Mouse (Mus musculus) embryo, embryonic 11.5 days (tissue): ENCODE data around the gene Peak1.
"Not testable (repeated sequence)": the region's sequence is repeated elsewhere in the genome, so short reads cannot be mapped to it uniquely, and the experiment has no call there.

Source experiments
- DNase-seq: peaks from one replicate; pipeline ENCODE4 v3.0.0-alpha.2; 2012; ENCODE audit warnings: low read depth, low spot score

Gene Peak1

DNA sequence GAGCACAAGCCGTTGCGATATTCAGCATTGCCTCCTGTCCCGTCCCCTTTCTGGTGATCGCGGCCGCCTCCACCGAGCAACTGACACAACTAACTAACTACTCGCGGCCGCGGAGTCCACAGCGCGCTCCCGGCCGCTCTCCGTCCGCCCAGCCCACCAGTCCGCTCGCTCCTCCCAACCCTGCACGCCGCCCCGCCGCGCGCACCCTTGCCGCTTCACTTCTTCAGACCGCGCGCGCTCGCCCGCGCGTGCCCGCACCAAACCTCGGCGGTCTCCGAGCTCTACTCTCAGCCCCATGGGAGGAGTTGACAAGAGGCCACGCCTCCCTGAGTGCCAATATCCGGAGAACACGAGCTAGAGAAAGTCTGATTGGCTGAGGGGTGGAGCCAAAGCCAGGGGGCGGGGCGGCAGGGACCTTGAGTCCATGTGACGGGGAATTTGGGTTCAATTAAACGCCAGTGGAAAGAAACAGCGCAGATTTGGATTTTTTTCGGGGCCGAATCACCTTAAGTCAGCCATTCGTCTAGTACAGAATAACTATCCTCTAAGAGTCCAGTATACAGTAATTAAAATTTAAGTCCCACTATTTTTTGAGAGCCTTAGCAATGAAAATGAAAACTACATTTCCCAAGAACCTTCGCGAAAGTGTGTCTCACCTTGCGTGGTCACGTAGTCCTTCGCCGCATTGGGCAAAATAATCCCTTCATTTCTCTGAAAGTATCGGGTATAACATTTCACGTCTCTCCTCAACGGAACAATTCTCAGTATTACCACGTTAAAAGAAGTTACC lies at the start of gene Peak1, which contains the start of gene Hmg20a:
Gene Peak1, minus strand, starts transcription at position 120 of the 790 bp plus-strand sequence.
Gene Hmg20a, plus strand, starts transcription at position 662 of the 790 bp plus-strand sequence.
- peak; percentile 100 for DNase-seq

DNA sequence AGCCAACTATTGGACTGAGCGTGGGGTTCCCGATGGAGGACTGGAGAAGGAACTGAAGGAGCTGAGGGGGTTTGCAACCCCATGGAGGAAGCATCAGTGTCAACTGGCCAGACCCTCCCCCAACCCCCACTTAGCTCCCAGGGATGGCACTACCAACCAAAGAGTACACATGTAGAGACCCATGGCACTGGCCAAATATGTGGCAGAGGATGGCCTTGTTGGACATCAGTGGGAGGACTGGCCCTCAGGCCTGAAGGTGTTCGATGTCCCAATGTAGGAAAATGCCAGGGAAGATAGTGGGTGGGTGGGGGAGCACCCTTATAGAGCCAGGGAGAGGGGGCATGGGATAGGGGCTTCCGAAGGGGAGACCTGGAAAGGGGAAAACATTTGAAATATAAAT lies 48.4 kb upstream of the Peak1 start:
- DNase-seq: no peak

DNA sequence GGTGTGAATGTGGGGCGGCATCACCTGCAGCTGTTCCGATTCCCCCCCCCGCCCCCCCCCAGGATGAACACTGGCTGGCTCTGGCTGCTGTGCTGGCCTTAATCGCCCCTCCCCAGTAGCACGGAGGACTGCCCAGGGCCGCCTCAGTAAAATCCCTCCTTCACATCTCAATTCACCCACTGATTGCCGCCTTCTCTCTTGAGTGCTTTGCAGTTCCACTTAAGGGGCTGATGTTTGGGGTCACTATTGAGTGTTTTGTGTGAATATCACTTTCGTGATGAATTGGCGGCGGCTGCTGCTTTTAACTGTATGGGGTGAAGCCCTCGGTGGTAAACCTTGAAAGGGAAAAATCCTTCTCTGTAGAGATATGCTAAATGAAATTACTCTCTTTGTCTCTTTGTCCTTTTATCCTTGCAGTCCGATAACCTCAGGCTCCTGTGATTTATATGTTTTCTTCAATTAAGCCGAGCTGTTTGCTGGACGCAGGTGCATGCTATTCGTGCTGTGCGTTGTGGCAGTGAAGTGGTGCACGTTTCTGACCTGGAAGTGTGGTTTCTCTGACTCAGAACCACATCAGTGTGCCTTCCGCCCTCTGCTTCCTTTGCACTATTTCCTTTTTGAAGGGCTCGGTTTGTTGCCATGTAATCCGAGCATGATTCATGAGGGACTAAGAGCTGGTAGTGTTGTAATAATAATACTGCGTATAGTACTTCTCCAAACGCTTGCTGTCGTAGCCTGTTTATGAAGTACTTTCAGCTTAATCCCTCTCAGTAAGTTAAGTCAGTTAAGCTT lies 47.2 kb upstream of the Peak1 start:
- DNase-seq: peak; percentile 9

DNA sequence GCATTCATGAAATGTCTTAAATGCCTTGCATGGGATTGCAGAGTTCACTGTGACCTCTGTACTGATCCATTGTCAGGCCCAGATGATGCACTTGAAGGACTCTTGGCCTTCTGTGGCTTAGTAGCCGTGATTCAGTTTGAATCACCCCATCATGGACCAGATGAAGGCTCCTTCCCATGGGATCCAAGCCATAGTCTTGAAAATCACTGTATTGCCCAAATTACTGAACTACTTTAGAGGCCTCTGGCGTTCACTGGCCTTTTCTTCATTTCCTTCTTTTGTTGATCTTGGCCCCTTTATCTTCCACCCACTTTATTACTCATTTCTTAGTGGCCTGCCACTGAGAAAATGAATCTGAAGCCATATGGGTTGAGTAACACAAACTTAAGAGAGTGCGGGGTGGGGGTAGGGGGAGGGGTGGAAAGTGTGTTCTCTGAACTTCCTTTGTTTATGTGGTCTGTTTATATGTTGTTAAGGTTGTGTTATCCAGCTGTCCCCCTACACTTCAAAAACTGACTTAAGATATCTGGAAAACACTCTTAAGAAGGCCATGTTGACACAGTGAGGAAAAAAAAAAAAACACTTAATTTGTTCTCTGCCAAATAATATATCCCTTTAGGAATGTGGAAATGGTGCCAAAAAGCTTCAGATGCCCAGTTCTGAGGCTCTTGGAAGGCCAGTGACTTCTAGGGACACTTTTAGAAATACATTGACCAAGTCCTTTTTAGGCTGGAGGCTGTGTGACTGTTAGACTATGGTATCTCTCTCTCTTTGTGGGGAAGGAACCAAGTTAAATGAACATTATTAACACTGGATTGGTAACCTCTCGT lies 46.0 kb upstream of the Peak1 start:
- DNase-seq: no peak

DNA sequence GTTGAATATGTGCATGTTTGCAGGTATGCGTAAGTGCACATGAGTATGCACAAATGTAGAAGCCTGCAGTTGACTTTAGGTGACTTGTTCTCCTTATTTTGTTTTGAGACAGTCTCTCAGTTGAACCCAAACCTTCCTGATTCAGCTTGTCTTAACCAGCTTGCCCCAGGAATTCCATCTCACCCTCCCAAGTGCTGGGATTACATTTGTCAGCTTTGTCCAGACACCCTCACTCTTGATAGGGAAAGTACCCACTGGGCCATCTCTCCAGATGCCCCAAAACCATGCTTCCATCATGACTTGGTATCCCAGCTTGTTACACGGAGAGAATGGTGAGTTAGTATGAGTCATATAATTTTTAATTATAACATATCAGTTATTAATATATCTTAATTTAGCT lies 45.2 kb upstream of the Peak1 start:
- no peak for DNase-seq

DNA sequence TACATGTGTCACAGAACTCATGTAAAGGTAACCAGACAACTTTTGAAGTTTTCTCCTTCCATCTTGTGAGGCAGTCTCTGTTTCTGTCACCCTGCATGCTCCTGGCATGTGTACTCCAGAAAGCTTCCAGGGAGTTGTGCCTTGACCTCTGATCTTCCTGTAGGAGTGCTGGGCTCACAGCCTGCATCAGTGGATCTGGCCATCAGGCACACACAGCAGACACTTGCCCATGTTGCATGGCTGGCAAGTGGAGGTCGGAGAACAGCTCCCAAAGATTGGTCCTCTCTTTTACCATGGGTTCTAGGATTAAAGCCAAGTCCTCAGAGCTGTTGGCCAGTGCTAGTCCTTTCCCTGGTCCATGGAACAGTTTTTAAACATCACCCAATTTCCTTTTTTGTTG lies 44.7 kb upstream of the Peak1 start:
- no peak for DNase-seq

DNA sequence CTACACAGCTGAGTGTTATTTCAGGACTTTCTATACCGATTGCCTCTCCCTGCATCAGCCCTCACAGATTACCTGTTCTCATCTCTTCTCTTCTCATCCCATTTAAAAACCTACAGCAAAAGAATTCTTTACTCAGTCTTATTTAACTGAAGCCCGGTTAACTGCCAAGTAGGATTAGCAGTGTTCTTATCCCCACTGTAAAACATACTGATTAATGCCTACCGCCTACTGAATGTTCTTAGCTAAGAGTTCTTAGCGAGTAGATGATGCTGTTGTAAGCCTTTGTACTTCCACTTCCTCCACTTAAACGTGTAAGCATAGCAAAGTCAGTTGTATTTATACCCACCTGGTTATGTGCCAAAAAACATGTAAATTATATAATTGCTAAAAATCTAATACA lies 43.1 kb upstream of the Peak1 start:
- no peak for DNase-seq

DNA sequence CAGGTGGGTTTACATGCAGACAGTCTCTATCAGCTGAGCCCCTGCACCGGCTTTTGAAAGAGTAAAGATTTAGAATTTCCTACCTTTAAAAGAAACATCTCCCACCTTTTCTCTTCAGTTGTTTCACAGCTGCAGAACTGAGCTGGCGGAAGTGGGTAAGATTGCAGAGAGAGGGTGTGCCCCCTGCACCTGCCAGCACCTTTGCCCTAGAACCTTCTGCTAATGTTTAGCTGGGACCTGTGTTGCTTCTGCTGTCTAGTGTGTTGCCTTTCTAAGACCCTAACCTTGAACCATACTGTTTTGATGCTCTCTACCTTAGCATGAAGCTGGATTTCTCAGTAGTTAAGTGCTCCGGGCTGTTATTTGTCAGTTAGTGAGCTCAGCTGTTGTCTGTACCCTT lies 38.6 kb upstream of the Peak1 start:
- no peak for DNase-seq

DNA sequence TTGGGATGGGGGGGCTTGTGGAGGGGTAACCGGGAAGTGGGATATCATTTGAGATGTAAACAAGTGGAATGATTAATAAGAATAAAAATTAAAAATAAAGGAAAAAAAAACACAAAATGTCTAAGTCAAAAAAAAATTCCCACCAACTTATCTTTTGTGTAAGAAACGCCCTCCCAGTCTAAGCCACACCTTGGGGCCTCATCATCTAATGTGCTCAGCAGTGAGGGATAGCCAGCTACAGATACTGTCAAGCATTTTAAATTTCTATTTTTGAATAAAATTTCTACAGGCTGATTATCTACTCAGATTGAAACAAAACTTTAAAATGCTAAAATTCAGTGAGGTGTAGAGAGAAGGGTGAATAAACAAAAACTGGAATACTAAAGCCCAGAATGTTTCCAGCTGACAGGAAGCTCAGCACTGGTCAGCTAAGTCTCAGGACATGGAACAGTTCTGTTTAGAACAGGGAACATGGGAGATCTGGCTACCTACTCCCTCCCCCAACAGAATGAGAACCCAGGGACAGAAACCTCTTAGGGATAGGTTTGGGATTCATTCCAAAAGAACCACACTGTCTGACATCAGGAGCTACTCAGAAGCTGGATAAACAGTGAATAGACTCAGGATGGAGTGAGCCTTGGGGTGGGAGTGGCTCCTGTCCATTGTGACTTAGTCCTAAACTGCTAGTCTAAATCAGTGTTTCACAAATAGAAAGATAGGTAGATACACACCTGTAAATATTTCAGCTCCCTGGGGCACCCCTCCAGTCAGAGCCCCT lies 35.4 kb upstream of the Peak1 start:
- no peak for DNase-seq

DNA sequence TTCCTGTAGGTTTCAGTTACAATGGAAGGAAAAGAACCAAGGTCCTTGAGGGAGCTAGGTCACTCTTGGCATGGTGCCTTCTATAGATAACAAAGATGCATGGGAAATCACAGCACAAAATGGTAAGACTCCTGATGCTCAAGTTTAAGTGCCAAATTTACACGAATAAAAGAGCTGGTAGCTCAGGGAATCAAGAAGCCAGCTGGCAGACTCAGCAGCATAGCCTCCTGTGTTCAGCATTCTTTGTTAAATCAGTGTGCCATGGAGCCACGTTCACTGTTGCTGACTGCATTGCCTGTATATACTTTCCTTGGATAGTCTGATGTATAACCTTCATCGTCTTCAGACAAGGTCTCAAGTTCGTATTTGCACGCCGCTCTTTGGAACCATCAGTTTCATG lies 33.7 kb upstream of the Peak1 start:
- no peak for DNase-seq

DNA sequence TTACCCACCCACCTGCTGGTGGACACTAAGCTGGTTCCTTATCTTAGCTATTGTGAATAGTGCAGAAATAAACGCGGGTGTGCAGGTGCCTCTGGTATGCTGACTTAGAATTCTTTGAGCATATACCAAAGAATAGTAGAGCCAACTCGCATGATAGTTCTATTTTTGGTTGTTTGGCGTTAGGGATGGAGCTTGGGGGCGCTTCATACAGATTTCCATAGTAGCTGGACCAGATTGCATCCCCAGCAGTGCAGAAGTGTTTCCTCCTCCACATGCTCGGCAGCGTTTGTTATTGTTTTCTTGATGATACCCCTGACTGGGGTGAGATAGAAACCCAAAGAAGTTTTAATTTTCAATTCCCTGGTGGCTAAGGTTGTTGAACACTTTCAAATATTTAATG lies 21.8 kb upstream of the Peak1 start:
- no peak for DNase-seq

DNA sequence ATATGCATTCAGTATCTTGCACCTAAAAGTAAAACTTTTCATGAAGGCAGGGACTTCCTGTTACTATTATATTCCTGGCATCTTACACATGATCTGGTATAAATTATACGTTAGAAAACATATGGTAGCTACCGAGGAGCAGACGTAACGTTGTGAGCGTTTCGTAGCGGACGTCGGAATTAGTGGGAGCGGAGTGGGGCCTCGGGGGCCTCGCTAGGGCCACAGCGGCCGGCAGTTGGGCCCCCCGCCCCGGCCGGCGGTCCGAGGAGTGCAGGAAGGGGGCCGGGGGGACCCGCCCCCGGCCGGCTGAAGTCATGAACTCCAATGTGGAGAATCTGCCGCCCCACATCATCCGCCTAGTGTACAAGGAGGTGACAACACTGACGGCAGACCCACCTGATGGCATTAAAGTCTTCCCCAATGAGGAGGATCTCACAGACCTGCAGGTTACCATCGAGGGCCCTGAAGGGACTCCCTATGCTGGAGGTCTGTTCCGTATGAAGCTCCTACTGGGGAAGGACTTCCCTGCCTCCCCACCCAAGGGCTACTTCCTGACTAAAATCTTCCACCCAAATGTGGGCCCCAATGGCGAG lies 19.5 kb upstream of the Peak1 start:
- DNase-seq: not testable (repeated sequence)

DNA sequence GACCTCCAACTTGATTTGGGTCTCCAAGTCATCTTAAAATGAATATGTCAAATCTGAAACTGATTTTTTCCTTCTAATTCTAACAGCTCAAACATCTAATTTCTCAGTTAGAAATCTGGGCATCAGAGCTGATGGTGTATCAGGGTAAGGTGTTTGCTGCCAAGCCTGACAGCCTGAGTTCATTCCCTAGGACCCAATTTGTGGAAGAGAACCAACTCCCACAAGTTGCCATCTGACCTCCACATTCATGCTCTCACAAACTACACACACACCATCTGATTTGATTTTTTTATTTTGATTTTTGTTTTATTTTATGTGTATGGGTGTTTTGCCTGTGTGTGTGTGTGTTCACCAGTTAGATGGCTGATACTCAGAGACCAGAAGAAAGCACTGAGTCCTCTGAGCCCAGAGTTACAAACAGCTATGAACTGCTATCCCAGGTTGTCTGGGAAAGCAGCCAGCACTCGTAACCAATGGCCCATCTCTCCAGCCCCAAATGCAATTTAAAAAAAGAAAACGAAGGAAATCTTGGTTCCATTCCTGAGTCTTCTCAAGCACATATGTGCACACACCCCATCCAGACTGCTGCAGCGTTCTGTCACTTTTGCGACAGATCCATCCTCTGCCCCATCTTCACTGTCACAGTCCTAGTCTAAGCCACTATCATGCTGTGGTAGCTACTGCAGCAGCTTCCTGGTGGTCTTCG lies 18.1 kb upstream of the Peak1 start:
- no peak for DNase-seq

DNA sequence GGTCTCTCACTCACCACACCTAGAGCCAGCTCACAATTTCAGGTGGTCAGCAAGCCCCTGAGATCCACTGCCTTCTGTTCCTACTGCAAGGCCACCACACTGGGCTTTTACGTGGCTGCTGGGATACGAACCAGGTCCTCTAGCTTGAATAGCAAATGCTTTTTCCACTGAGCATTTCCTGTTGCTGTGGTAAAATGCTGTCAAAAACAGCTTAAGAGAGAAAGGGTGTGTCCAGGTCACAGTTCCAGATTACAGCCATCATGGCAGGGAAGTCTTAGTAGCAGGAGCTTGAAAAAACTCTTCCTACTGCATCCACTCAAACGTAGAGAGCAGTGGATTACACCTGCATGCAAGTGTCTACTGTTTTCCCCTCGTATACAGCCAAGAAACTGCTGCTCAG lies 7.0 kb upstream of the Peak1 start:
- DNase-seq: no peak

DNA sequence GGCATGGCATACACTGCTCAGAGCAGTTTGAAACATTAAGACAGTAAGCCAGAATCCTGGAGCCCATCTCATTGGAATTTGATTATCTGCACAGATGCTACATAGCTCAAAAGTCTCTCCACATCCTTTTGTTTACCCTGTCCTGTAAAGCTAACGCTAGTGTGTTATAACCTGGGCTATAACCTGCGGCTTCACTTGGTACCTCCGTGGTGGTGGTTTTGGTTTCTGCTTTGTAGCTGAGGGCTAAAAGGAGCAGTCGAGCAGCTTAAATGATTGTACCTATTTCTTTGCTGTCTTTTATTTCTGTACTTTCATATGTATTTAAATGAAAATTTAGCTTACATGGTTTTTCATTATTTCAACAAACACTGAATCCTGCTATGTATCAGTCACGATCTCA lies 4.1 kb upstream of the Peak1 start:
- DNase-seq: no peak

DNA sequence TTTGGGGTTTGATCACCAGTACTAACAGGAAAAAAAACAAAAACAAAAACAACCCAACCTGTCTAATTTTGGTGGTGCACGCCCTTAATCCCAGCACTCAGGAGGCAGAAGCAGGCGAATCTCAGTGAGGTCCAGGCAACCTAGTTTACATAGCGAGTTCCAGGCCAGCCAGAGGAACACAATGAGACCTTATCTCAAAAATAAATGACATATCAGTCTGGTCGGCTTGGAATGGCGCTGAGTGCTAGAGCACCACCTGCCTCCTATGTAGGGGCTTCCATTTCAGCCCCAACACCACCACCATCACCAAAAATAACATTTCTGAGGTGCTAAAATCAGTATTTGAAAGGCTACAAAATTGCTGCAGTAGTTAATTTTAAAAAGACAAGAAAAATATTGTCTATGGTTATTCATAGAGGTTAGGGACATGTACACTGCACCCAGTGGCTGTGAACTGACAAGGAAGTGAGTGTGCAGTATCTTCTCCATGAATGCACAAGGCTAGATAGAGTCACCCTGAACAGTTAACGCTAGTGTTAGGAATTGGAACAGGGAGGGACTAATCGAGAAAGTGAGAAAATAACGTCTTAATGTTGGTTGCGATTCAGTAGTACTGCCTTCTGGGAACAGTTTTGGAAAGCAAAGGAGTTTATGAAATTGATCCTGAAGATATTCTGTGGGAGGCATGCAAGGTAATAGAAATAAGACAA lies 3.2 kb upstream of the Peak1 start:
- DNase-seq: no peak

DNA sequence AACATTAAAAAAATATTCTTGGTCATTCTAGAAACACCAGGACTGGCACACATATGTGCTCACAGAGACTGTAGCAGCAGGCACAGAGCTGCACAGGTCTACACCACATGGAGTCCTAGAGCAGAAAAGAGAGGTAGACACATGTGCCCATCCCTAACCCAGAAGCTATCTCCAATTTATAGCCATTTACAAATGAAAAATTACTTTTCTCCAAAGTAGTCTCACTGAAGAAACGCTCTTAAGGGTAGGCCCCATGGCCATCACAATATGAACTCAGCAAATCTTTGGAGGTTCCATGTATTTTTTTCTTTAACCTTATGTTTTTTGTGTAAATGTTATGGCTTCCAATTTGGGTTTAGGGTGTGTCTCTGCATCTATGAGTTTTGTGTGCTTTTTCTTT lies 2.4 kb upstream of the Peak1 start:
- DNase-seq: no peak

DNA sequence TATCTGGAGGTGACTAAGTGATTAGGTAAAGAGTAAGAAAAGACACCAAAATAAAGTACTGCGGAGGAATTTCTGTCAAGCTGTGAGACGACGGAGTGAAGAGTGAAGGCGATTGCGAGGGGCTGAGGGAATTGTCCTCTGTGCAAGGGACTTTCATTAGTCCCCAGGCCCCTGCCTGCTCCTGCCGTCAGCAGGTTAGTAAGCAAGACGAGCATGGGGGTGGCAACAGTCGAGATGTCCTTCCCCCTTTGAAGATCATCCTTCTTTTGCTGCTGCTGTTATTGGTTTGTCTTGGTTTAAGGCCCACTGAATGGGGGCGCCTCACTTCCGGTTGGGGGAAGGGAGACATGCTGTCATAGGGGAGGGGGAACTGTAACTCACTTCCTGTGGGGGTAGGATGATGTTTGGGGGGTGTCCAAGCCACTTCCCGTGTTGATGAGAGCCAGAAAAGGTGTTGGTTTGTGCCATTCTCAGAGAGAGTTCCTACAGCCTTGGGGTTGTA lies 922 bp upstream of the Peak1 start:
- DNase-seq: peak; percentile 60

DNA sequence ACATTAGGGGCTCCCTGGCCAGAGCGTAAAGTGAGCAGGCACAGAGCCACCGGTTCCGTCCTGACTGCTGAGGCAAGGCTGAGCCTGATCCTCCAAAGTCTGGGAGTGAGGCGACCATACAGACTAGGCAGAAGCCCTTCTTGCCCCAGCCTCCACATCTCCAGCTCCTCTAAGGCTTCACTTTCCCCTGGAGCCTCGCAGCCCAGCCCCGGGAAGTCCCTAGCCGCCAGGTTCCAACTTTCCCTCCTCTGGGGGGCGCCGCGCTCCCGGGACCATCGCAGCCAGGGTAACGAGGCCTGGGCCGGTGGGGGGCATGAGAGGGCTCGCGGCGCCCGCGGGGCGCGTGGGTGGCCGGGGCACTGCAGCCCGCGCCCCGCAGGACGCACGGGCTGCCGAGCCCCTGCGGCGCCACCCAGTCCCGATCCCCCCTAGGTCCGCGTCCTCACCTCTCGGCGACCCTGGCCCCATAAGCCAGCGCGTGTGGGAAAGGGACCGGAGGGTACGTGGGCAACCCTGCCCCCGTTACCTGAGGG lies 386 bp downstream of the Peak1 start:
- DNase-seq: peak; percentile 51
